Mouse (Mus musculus) left cerebral cortex, adult 9 months (tissue): ENCODE results near the gene Phf12.
"Not testable (repeated sequence)": the region's sequence is repeated elsewhere in the genome, so short reads cannot be mapped to it uniquely, and the experiment has no call there.

Source experiments
- DNase-seq, 2 experiments: peaks; one replicate each; pipeline ENCODE4 v3.0.0; 2022; ENCODE audit warnings: low spot score in 2 of 2

Gene Phf12

DNA sequence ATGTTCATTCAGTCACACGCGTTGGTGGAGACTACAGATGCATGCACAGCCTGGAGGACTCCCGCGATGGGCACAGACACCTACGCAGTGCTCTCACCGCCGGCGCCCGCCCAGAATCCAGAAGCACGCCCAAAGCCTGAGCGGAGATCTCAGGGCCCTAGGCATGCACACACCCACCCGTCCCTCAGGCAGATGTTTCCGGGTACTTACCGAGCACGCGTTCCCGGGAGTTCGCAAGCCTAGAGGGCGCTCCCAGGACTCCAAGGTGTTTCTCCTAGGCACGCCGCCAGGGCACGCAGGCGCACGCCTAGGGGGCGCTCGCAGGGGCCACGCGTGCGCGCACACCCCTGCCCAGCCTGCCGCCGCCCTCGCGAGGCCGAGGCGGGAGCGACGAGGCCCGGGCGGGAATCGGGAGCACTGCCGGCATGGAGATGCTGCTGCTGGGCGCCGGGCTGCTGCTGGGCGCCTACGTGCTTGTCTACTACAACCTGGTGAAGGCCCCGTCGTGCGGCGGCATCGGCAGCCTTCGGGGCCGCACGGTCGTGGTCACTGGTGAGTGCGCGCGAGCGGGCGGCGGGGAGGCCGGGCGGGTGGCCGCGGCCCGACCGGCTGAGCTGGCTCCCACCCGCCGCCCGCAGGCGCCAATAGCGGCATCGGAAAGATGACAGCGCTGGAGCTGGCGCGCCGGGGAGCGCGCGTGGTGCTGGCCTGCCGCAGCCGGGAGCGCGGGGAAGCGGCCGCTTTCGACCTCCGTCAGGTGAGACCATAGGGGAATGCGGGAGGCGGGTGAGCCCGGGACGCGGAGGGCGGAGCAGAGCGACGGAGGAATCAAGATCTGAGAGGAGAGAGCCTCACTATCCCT, 49.6 kb downstream of the Phf12 start, which contains the start of gene Dhrs13:
TSS of gene Dhrs13 (plus strand) at position 334 of the 862 bp plus-strand sequence.
- DNase-seq, result peak; percentile 82 to 90

DNA sequence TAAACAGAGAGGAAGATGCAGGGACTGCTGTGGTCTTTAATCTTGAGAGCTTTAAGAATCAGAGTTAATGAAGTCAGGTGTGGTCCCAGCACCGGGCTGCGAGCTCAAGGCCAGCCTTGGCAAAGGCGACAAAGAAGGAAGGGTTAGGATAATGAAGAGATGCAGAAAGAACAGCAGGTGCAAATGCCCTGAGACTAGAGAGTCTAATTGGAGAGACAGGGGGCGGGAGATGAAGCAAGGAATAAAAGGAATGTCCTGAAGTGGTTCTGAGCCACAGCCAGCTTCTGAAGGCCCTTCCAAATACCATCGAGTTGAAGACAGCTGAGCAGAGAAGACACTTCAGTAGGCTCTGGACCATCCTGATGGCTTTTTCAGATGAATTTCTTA, 50.2 kb downstream of the Phf12 start:
- no peak for DNase-seq

DNA sequence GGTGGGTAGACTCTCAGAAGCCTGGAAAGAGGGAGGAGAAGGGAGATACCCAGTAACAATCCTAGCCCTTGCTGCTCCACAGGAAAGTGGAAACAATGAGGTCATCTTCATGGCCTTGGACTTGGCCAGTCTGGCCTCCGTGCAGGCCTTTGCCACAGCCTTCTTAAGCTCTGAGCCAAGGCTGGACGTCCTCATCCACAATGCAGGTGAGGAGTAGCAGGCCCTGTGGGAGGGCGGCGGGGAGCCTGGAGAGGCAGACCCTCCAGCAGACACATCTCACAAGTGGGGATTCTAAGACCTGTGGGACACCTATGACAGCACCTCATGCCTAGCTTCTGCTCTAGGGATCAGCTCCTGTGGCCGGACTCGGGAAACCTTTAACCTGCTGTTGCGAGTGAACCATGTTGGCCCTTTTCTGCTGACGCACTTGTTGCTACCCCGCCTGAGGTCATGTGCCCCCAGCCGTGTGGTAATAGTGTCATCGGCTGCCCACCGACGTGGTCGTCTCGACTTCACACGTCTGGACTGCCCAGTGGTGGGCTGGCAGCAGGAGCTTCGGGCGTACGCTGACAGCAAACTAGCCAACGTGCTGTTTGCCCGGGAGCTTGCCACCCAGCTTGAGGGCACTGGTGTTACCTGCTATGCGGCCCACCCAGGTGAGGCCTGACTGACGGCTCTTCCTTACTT, 51.5 kb downstream of the Phf12 start:
- DNase-seq, result no peak

- no peak for DNase-seq
Measured at GRCm38 (mm10) chr11:78036791-78037190, 54.2 kb downstream of the Phf12 start.

DNA sequence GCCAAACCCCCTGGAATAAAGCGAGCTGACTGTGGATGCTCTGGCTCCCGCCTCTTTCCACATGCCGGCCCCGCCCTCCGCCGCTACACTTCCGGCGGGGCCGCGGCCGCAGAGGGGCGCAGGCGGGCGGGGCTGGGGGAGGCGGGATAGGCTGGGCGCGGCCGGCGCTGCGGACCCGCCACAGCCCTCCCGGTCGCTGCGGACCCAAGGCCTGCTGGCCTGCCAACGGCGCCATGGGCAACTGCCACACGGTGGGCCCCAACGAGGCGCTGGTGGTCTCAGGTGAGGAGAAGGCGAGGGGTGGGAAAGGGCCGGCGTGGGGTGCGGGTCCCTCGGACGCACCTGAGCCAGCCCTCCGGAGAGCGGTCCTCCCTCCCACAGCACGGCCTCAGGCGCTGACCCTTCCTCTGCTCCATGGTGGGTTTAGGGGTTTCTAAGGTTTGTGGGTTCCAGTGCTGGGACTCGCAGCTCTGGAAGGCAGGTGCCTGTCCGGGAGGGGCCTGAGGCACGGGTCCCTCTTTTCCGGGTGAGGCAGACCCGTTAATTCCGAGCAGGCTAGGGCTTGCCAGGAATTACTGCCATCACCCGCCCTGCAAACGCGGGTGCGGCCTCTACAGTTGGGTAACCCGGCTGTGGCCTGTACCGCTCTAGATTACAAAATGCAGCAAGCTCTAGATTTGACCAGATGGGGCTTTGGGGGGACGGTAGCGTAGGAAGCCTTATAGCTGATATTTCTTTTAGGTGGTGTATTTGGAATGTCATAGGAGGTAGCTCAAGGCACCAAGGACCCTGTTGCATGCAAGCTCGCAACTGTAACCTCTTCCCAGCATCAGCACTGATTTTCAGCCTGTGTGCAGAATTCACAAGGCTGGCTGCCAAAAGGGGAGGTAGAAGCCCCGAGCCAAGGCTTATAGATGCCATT, 55.5 kb downstream of the Phf12 start, which contains the start of gene Flot2:
TSS of gene Flot2 (plus strand) at position 101 of the 922 bp plus-strand sequence.
- peak in 1 of 2 experiments; percentile 16 for DNase-seq

GRCm38 (mm10) chr11:78040878-78041277, 58.3 kb downstream of the Phf12 start:
- no peak for DNase-seq

DNA sequence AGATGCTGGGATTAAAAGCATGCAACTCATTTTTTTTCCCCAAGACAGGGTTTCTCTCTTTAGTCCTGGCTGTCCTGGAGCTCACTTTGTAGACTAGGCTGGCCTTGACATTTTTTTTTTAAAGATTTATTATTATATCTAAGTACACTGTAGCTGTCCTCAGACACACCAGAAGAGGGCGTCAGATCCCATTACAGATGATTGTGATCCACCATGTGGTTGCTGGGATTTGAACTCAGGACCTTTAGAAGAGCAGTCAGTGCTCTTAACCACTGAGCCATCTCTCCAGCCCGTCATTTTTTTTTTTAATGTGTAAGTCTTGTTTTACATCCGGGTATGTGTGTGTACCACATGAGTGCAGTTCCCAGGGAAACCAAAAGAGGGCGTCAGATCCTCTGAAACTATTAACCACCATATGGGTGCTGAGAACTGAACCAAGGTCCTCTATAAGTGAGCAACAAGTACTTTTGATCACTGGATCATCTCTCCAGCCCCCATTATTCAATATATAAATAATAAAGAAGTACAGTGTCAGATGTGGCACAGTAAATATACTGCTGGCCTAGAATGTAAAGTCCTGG, 59.8 kb downstream of the Phf12 start:
- not testable (repeated sequence) for DNase-seq

- peak in 1 of 2 experiments; percentile 15 for DNase-seq
Measured at GRCm38 (mm10) chr11:78044758-78045251, 62.3 kb downstream of the Phf12 start.

GRCm38 (mm10) chr11:78048637-78049036, 66.1 kb downstream of the Phf12 start:
- DNase-seq, result not testable (repeated sequence)

GRCm38 (mm10) chr11:78053078-78053477, 70.5 kb downstream of the Phf12 start:
- no peak for DNase-seq

GRCm38 (mm10) chr11:78056946-78057345, 74.4 kb downstream of the Phf12 start:
- no peak for DNase-seq

- peak in 1 of 2 experiments; percentile 48 for DNase-seq
Measured at GRCm38 (mm10) chr11:78059833-78060757, 77.5 kb downstream of the Phf12 start.

GRCm38 (mm10) chr11:78062563-78062962, 80.0 kb downstream of the Phf12 start:
- DNase-seq, result no peak

GRCm38 (mm10) chr11:78065906-78066305, 83.4 kb downstream of the Phf12 start:
- no peak for DNase-seq

GRCm38 (mm10) chr11:78066641-78067040, 84.1 kb downstream of the Phf12 start:
- DNase-seq, result no peak

DNA sequence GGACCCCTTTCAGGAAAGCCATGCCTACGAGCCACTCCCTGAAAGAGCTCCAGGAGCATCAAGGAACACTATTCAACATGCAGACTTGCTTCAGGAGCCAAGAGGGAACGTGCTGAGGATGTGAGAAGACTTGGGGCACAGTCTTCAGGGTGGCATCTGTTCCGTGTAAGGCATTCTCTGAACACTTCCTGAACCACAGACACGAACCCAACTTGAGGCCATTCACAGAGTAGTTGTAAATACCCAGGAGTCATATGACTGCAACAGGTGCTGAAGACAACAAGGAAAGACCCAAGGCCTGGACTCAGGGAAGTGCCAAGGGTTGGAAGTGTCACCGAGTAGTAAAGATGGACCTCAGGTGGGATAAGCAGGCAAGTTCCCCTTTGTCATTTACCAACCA, 85.0 kb downstream of the Phf12 start:
- DNase-seq, result no peak

DNA sequence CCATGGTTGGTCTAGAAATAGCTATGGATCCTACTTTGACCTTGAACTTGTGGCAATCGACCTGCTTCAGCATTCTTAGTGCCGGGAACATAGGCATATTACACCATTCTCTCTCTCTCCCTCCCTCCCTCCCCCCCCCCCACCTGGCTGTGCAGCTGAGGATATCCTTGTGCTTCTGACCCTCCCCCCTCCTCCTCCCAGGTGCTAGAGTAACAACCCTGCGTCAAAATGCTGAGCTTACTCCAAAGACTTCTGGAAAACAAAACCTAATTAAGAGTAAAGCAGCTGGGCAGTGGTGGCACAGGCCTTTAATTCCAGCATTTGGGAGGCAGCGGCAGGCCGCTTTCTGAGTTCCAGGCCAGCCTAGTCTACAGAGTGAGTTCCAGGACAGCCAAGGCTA, 86.6 kb downstream of the Phf12 start:
- no peak for DNase-seq

- DNase-seq, result no peak
Measured at GRCm38 (mm10) chr11:78069646-78070045, 87.1 kb downstream of the Phf12 start.

DNA sequence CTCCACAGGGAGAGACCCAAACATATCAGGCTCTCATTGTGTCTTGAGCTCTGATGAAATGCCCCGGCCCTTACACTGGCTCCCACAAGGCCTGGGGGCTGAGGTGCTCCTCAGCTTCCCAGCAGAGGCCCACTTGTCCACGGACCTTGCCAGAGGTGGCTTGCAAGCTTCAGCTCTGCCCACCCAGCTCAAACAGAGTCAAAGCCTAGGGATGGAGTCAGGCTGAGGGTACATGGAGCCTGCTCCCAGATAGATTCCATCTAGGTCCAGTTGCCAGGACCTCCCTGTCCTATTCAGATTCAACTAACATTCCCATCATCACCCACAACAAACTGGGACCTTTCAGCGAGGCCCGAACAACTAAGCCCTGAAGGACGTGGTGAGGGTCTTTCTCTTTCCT, 89.4 kb downstream of the Phf12 start:
- no peak for DNase-seq
